8 mouse cellular contexts compared by ENCODE assay signal in genomic region chr11:116029086-116029865, GRCm38 (mm10). TPM values are rescaled to one million over a fixed set of nuclear protein-coding genes. Genes with fewer than 3 reads are reported as not detected.
A peak's percentile ranks its signal among the peaks of the same experiment; 100 is the strongest.
DNase-seq lines count a peak whose midpoint lies in the region; ATAC-seq and TF ChIP-seq lines count a peak whose summit lies in the region.

No protein-coding gene starts in this region.

- TF ChIP-seq POLR2A in liver, adult 2 months (IDR thresholded peaks at IDR 0.05; ENCODE audit: extremely low read depth, insufficient read depth, low read length): no peak

- H3K27ac ChIP-seq in liver, adult 2 months (replicated peaks; ENCODE audit: insufficient read depth, low read depth, low read length): peak overlapping the region; percentile 96
- peak overlapping the region; percentile 99 for H3K27ac ChIP-seq in forebrain, embryonic 10.5 days
- H3K27ac ChIP-seq in limb, embryonic 11.5 days (replicated peaks; ENCODE audit: low read depth, low read length): no peak overlapping the region
- peak overlapping the region; percentile 100 for H3K27ac ChIP-seq in neural tube, embryonic 15.5 days (replicated peaks)

- H3K9ac ChIP-seq in liver, adult 2 months (ENCODE audit: low read depth, low read length): peak overlapping the region; percentile 85
- H3K9ac ChIP-seq in limb, embryonic 11.5 days (ENCODE audit: low read length): peak overlapping the region; percentile 90
- H3K9ac ChIP-seq in neural tube, embryonic 15.5 days (replicated peaks): peak overlapping the region; percentile 57

- no peak for ATAC-seq in limb, embryonic 11.5 days (ENCODE audit: insufficient number of reproducible peaks, low FRiP score, low TSS enrichment, low read depth)
- 0 out of 2 replicates have a peak, but pooled peaks have one; percentile 0 for ATAC-seq in neural tube, embryonic 15.5 days (ENCODE audit: low FRiP score)

- H3K4me3 ChIP-seq in liver, adult 2 months (ENCODE audit: insufficient read depth, low read depth, low read length): peak overlapping the region; percentile 62
- peak overlapping the region; percentile 83 for H3K4me3 ChIP-seq in forebrain, embryonic 10.5 days
- H3K4me3 ChIP-seq in limb, embryonic 11.5 days (ENCODE audit: low read depth, low read length): peak overlapping the region; percentile 70
- H3K4me3 ChIP-seq in neural tube, embryonic 15.5 days (replicated peaks): peak overlapping the region; percentile 75

- WGBS in liver, adult 2 months: 80% methylated on average over 6 of the region's 6 CpGs
- 90% methylated on average over 6 of the region's 6 CpGs for WGBS in forebrain, embryonic 10.5 days
- 86% methylated on average over 6 of the region's 6 CpGs for WGBS in limb, embryonic 11.5 days
- WGBS in neural tube, embryonic 15.5 days: 87% methylated on average over 6 of the region's 6 CpGs

- no peaks in the 10 kb centered on the region for H3K36me3 ChIP-seq in liver, adult 2 months (ENCODE audit: control insufficient read depth, insufficient read depth, low read length)
- peaks cover 26% of the 10 kb centered on the region for H3K36me3 ChIP-seq in forebrain, embryonic 10.5 days (replicated peaks)
- H3K36me3 ChIP-seq in limb, embryonic 11.5 days (ENCODE audit: control insufficient read depth, insufficient read depth, low read length): no peaks in the 10 kb centered on the region
- H3K36me3 ChIP-seq in neural tube, embryonic 15.5 days: no peaks in the 10 kb centered on the region

- peak; percentile 61 for DNase-seq in liver, adult 2 months (ENCODE audit: extremely low read depth, low read depth, low spot score)
- DNase-seq in liver: no peak
- no peak for DNase-seq in forebrain, embryonic 10.5 days (ENCODE audit: extremely low spot score, low spot score)
- DNase-seq in limb, embryonic 11.5 days (ENCODE audit: low spot score): no peak
- DNase-seq in retina, embryonic 14.5 days (ENCODE audit: low spot score): no peak
- no peak for DNase-seq in natural killer cell, adult 2 months (ENCODE audit: low spot score in 2 of 2)
- no peak for DNase-seq in ovary, postnatal 36 days (ENCODE audit: low spot score)

- H3K4me1 ChIP-seq in liver, adult 2 months (ENCODE audit: control insufficient read depth, insufficient read depth, low read length): peaks cover 10% of the 10 kb centered on the region
- peaks cover 38% of the 10 kb centered on the region for H3K4me1 ChIP-seq in forebrain, embryonic 10.5 days
- 0 out of 2 replicates have a peak, but pooled peaks cover 6% of the 10 kb centered on the region for H3K4me1 ChIP-seq in limb, embryonic 11.5 days (ENCODE audit: control insufficient read depth, insufficient read depth, low read length)
- peaks cover 35% of the 10 kb centered on the region for H3K4me1 ChIP-seq in neural tube, embryonic 15.5 days

- H3K4me2 ChIP-seq in limb, embryonic 11.5 days (ENCODE audit: low read depth, severe bottlenecking): peak overlapping the region; percentile 90
- peak overlapping the region; percentile 65 for H3K4me2 ChIP-seq in neural tube, embryonic 15.5 days

- H3K27me3 ChIP-seq in liver, adult 2 months (ENCODE audit: control insufficient read depth, insufficient read depth, low read length): no peaks in the 10 kb centered on the region
- no peaks in the 10 kb centered on the region for H3K27me3 ChIP-seq in forebrain, embryonic 10.5 days (ENCODE audit: poor library complexity, severe bottlenecking)
- H3K27me3 ChIP-seq in limb, embryonic 11.5 days (ENCODE audit: control insufficient read depth, insufficient read depth, low read length): no peaks in the 10 kb centered on the region
- H3K27me3 ChIP-seq in neural tube, embryonic 15.5 days (replicated peaks): no peaks in the 10 kb centered on the region

- no peak for TF ChIP-seq CTCF in liver, adult 2 months (IDR thresholded peaks at IDR 0.05; ENCODE audit: low read depth, low read length)

- no peaks in the 10 kb centered on the region for H3K9me3 ChIP-seq in forebrain, embryonic 10.5 days
- no peaks in the 10 kb centered on the region for H3K9me3 ChIP-seq in limb, embryonic 11.5 days (ENCODE audit: control insufficient read depth, low read length)
- no peaks in the 10 kb centered on the region for H3K9me3 ChIP-seq in neural tube, embryonic 15.5 days (replicated peaks)

- H3K79me2 ChIP-seq in liver, adult 2 months (ENCODE audit: control insufficient read depth, insufficient read depth, low read length): peaks cover 9% of the 10 kb centered on the region; the same call in 1 of the 2 replicates

RNA-seq across cellular contexts. Expression of gene Unk, which starts 0.8 kb away (rescaled TPM):
- total RNA-seq in liver, adult 2 months (2014; rRNA removed): 4.3 and 5.2 TPM in 2 replicates
- 8.9 and 13.8 TPM in 2 replicates for polyA plus RNA-seq in liver, adult 2 months (2012; rRNA removed)
- polyA plus RNA-seq in forebrain, embryonic 10.5 days (2016; fragmentation: Nextera tagmentation; extraction: Ambion mirVana): 48.4 and 48.9 TPM in 2 replicates
- 34.6 and 37.0 TPM in 2 replicates for polyA plus RNA-seq in limb, embryonic 11.5 days (2014; fragmentation: Nextera tagmentation; extraction: Ambion mirVana)
- polyA plus RNA-seq in neural tube, embryonic 15.5 days (2015; fragmentation: Nextera tagmentation; extraction: Ambion mirVana): 31.6 and 33.5 TPM in 2 replicates

RNA-seq across cellular contexts. Expression of gene H3f3b, which starts 1.5 kb away (rescaled TPM):
- 116 and 163 TPM in 2 replicates for total RNA-seq in liver, adult 2 months (2014; rRNA removed)
- polyA plus RNA-seq in liver, adult 2 months (2012; rRNA removed): 56.2 and 59.9 TPM in 2 replicates
- polyA plus RNA-seq in forebrain, embryonic 10.5 days (2016; fragmentation: Nextera tagmentation; extraction: Ambion mirVana): 1,610 and 1,612 TPM in 2 replicates
- polyA plus RNA-seq in limb, embryonic 11.5 days (2014; fragmentation: Nextera tagmentation; extraction: Ambion mirVana): 2,190 and 2,300 TPM in 2 replicates
- 1,496 and 1,502 TPM in 2 replicates for polyA plus RNA-seq in neural tube, embryonic 15.5 days (2015; fragmentation: Nextera tagmentation; extraction: Ambion mirVana)

RNA-seq across cellular contexts. Expression of gene Galk1, which starts 16.8 kb away (rescaled TPM):
- total RNA-seq in liver, adult 2 months (2014; rRNA removed): 49.5 and 53.0 TPM in 2 replicates
- 74.7 and 79.6 TPM in 2 replicates for polyA plus RNA-seq in liver, adult 2 months (2012; rRNA removed)
- polyA plus RNA-seq in forebrain, embryonic 10.5 days (2016; fragmentation: Nextera tagmentation; extraction: Ambion mirVana): 223 and 224 TPM in 2 replicates
- polyA plus RNA-seq in limb, embryonic 11.5 days (2014; fragmentation: Nextera tagmentation; extraction: Ambion mirVana): 164 and 168 TPM in 2 replicates
- polyA plus RNA-seq in neural tube, embryonic 15.5 days (2015; fragmentation: Nextera tagmentation; extraction: Ambion mirVana): 65.9 and 98.5 TPM in 2 replicates

RNA-seq across cellular contexts. Expression of gene Unc13d, which starts 48.5 kb away (rescaled TPM):
- total RNA-seq in liver, adult 2 months (2014; rRNA removed): 0.37 and 0.87 TPM in 2 replicates
- polyA plus RNA-seq in liver, adult 2 months (2012; rRNA removed): 0.54 and 1.4 TPM in 2 replicates
- polyA plus RNA-seq in forebrain, embryonic 10.5 days (2016; fragmentation: Nextera tagmentation; extraction: Ambion mirVana): 3.7 and 3.8 TPM in 2 replicates
- 1.1 and 1.3 TPM in 2 replicates for polyA plus RNA-seq in limb, embryonic 11.5 days (2014; fragmentation: Nextera tagmentation; extraction: Ambion mirVana)
- 1.0 and 7.1 TPM in 2 replicates for polyA plus RNA-seq in neural tube, embryonic 15.5 days (2015; fragmentation: Nextera tagmentation; extraction: Ambion mirVana)

RNA-seq across cellular contexts. Expression of gene Itgb4, which starts 54.8 kb away (rescaled TPM):
- total RNA-seq in liver, adult 2 months (2014; rRNA removed): 0.34 and 0.65 TPM in 2 replicates
- polyA plus RNA-seq in liver, adult 2 months (2012; rRNA removed): 0.18 and 0.25 TPM in 2 replicates
- 0.47 and 0.63 TPM in 2 replicates for polyA plus RNA-seq in forebrain, embryonic 10.5 days (2016; fragmentation: Nextera tagmentation; extraction: Ambion mirVana)
- 1.0 and 1.5 TPM in 2 replicates for polyA plus RNA-seq in limb, embryonic 11.5 days (2014; fragmentation: Nextera tagmentation; extraction: Ambion mirVana)
- 2.0 and 4.9 TPM in 2 replicates for polyA plus RNA-seq in neural tube, embryonic 15.5 days (2015; fragmentation: Nextera tagmentation; extraction: Ambion mirVana)

Comparison
In these comparisons a context has a peak if more than half of its experiments do, and no peak if none do; other contexts are left out.
1. RNA of gene H3f3b, which starts 1.5 kb away (polyA plus RNA-seq): 2,190 to 2,300 TPM in limb, embryonic 11.5 days, 1,610 to 1,612 TPM in forebrain, embryonic 10.5 days and 1,496 to 1,502 TPM in neural tube, embryonic 15.5 days; 56.2 to 59.9 TPM in liver, adult 2 months; every median in the first group is over 10 times any median in the second.
2. Peak in every context shown above with its lines, with median percentiles within 50 percentile points of each other: H3K4me3 ChIP-seq and H3K9ac ChIP-seq.